Mouse (Mus musculus) CH12F3 (cell line): Measurements from ENCODE around the gene Vmn1r120.
"Not testable (repeated sequence)": the region's sequence is repeated elsewhere in the genome, so short reads cannot be mapped to it uniquely, and the experiment has no call there.

Source experiments
- in situ Hi-C: fragments of 300-500 bp; cut with MboI; formaldehyde crosslinking; loops from 2 replicates; pipeline ENCODE4 v1.14.3; 2020; ENCODE audit warnings: low sequenced_read_pairs

Gene Vmn1r120

DNA sequence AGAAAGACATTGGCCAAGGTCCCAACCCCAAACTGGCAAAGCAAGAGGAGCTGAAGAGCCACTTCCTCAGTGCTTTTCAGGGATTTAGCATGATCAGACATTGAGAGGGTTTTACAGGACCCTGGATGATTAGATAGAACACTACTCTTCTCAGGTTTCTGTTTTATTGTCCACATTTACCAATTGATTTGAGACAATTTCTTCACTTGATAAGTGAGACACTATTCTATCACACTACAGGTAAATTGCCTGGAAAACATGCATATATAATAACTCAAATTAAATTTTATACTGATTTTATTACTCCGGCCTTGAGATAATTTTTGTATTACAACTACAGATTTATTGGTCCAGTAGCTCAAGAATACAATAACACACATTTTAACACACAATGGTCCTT, at the start of gene Vmn1r120:
Gene Vmn1r120, minus strand, starts transcription at position 101 of the 400 bp plus-strand sequence.
- in situ Hi-C loops: not testable (repeated sequence)

- in situ Hi-C loops: not testable (repeated sequence)
These were observed 44.8 kb upstream of the Vmn1r120 start, which contains the start of gene Vmn1r121 for GRCm38 (mm10) chr7:21098413-21098812. TSS of gene Vmn1r121 (minus strand) at chr7:21098513.

DNA sequence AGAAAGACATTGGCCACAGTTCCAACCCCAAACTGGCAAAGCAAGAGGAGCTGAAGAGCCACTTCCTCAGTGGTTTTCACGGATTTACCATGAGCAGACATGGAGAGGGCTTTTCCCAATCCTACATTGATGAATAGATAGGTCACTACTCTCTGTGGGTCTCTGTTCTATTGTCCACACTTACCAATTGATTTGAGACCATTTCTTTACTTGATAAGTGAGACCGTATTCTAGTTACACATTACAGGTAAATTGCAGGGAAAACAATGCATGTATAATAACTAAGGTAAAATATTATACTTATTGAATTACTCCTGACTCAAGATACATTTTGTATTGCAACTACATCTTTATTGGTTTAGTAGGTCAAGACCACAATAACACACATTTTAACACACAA, 41.2 kb downstream of the Vmn1r120 start, which contains the start of gene Vmn1r119:
Gene Vmn1r119, minus strand, starts transcription at position 101 of the 400 bp plus-strand sequence.
- in situ Hi-C loops: not testable (repeated sequence)
